Mouse (Mus musculus) lung, adult 2 months (tissue): Measurements from ENCODE around the gene Tubb4b. TPM values are rescaled to one million over a fixed set of nuclear protein-coding genes. Genes with fewer than 3 reads are reported as not detected.

Experiments
- DNase-seq: peaks from one replicate; pipeline ENCODE4 v3.0.0; 2022
- H3K4me1 ChIP-seq: fragments of 200-500 bp; 2 replicates; pipeline ENCODE4 v1.6.1; 2011; ENCODE audit warnings: low read length; ENCODE audit not compliant: control insufficient read depth, insufficient read depth
- H3K4me3 ChIP-seq: fragments of 200-500 bp; replicated peaks from 2 replicates; pipeline ENCODE3; 2011; ENCODE audit warnings: low read depth, mild to moderate bottlenecking, control low read depth, low read length; ENCODE audit errors: extremely low read depth
- CTCF ChIP-seq: fragments of 200-500 bp; IDR thresholded peaks from 2 replicates; pipeline ENCODE4 v1.5.1; 2011; ENCODE audit warnings: mild to moderate bottlenecking, low read length, control low read depth; ENCODE audit not compliant: insufficient read depth
- POLR2A ChIP-seq: fragments of 200-500 bp; IDR thresholded peaks from 2 replicates; pipeline ENCODE4 v1.6.1; 2011; ENCODE audit warnings: low read depth, mild to moderate bottlenecking, control low read depth, low read length, borderline replicate concordance; ENCODE audit errors: extremely low read depth
- WGBS: fragments of 180-500 bp; shearing (Covaris S2); methylation state at CpG from one replicate; pipeline ENCODE4 v1.1.7; 2018; 5-methylcytosine and 5-hydroxymethylcytosine counted together
- polyA plus RNA-seq: library from polyadenylated mRNA; depleted of rRNA; stranded (reverse); fragments of >200 nt; gene quantifications from 2 replicates; pipeline ENCODE4 v1.2.3, GENCODE M21; 2012; rRNA removed

Gene Tubb4b
- polyA plus RNA-seq, 1 experiment: 623 TPM

GRCm38 (mm10) chr2:25175690-25176078 is 48.8 kb downstream of the Tubb4b start:
- peaks cover 29% of the 10 kb centered on the region for H3K4me1 ChIP-seq
- WGBS: 91% methylated on average over 4 of the region's 4 CpGs
- TF ChIP-seq CTCF (no peak), POLR2A (no peak)
- no peak for DNase-seq
- no peak overlapping the region for H3K4me3 ChIP-seq

- 57% methylated on average over 7 of the region's 7 CpGs for WGBS
- Histone ChIP-seq H3K4me1 (peaks cover 33% of the 10 kb centered on the region), H3K4me3 (no peak overlapping the region)
- DNase-seq: no peak
- TF ChIP-seq CTCF (no peak), POLR2A (no peak)
Measured at GRCm38 (mm10) chr2:25174866-25175689, 49.4 kb downstream of the Tubb4b start.

GRCm38 (mm10) chr2:25173821-25174220 is 50.7 kb downstream of the Tubb4b start:
- H3K4me1 ChIP-seq: peaks cover 33% of the 10 kb centered on the region
- WGBS: 95% methylated on average over 4 of the region's 4 CpGs
- TF ChIP-seq CTCF (no peak), POLR2A (no peak)

GRCm38 (mm10) chr2:25172629-25173028 is 51.9 kb downstream of the Tubb4b start:
- 57% methylated on average over 8 of the region's 8 CpGs for WGBS
- DNase-seq: peak; percentile 38
- TF ChIP-seq CTCF (no peak), POLR2A (no peak)
- Histone ChIP-seq H3K4me3 (no peak overlapping the region), H3K4me1 (peaks cover 31% of the 10 kb centered on the region)

More at GRCm38 (mm10) chr2:25173821-25174220, 50.7 kb downstream of the Tubb4b start:
- H3K4me3 ChIP-seq: no peak overlapping the region
- no peak for DNase-seq

Other genes with a start within 250 kb of the Tubb4b start
- gene Mrpl41, start 249.6 kb downstream of the Tubb4b start, polyA plus RNA-seq: 17.8 and 23.4 TPM in 2 replicates
- 17.6 and 26.9 TPM in 2 replicates for gene Pnpla7, start 248.7 kb downstream of the Tubb4b start, polyA plus RNA-seq
- 124 and 135 TPM in 2 replicates for gene Nsmf, start 170.3 kb downstream of the Tubb4b start, polyA plus RNA-seq
- gene Entpd8, start 144.4 kb downstream of the Tubb4b start, polyA plus RNA-seq: 2.0 and 2.6 TPM in 2 replicates
- 2.1 and 2.4 TPM in 2 replicates for gene Noxa1, start 129.6 kb downstream of the Tubb4b start, polyA plus RNA-seq
- 46.0 and 69.2 TPM in 2 replicates for gene Nrarp, start 43.9 kb downstream of the Tubb4b start, polyA plus RNA-seq
- gene Tor4a, start 27.8 kb downstream of the Tubb4b start, polyA plus RNA-seq: 52.8 and 54.9 TPM in 2 replicates
- 58.0 and 94.5 TPM in 2 replicates for gene Nelfb, start 13.2 kb downstream of the Tubb4b start, polyA plus RNA-seq
- not detected in 2 replicates for gene Stpg3, start 10.1 kb downstream of the Tubb4b start, polyA plus RNA-seq
- 0.17 TPM in 1 of 2 replicates, not detected in the other for gene Fam166a, start 6.0 kb downstream of the Tubb4b start, polyA plus RNA-seq
- gene Slc34a3, start 9.7 kb upstream of the Tubb4b start, polyA plus RNA-seq: not detected in 2 replicates
- gene Rnf224, start 12.1 kb upstream of the Tubb4b start, polyA plus RNA-seq: 0.76 TPM in 1 of 2 replicates, not detected in the other
- 14.1 and 28.6 TPM in 2 replicates for gene Rnf208, start 17.6 kb upstream of the Tubb4b start, polyA plus RNA-seq
- gene Cysrt1, start 17.8 kb upstream of the Tubb4b start, polyA plus RNA-seq: 120 TPM in 1 of 2 replicates, not detected in the other
- 15.0 and 20.9 TPM in 2 replicates for gene AL732309.1, start 22.2 kb upstream of the Tubb4b start, polyA plus RNA-seq
- gene Tmem203, start 30.7 kb upstream of the Tubb4b start, polyA plus RNA-seq: 53.5 and 54.5 TPM in 2 replicates
- 17.4 and 24.3 TPM in 2 replicates for gene Tprn, start 37.9 kb upstream of the Tubb4b start, polyA plus RNA-seq
- gene Ssna1, start 47.7 kb upstream of the Tubb4b start, polyA plus RNA-seq: 41.6 and 49.5 TPM in 2 replicates
- gene Anapc2, start 47.8 kb upstream of the Tubb4b start, polyA plus RNA-seq: 82.1 and 133 TPM in 2 replicates
- 0.40 TPM in 1 of 2 replicates, not detected in the other for gene Tmem210, start 63.4 kb upstream of the Tubb4b start, polyA plus RNA-seq
- gene Lrrc26, start 65.2 kb upstream of the Tubb4b start, polyA plus RNA-seq: 52.8 and 59.6 TPM in 2 replicates
- gene Grin1, start 94.5 kb upstream of the Tubb4b start, polyA plus RNA-seq: 0.46 and 0.52 TPM in 2 replicates
- gene Man1b1, start 107.6 kb upstream of the Tubb4b start, polyA plus RNA-seq: 14.4 and 18.1 TPM in 2 replicates
- gene Dpp7, start 131.7 kb upstream of the Tubb4b start, polyA plus RNA-seq: 33.6 and 36.4 TPM in 2 replicates
- 59.5 and 65.3 TPM in 2 replicates for gene Uap1l1, start 141.0 kb upstream of the Tubb4b start, polyA plus RNA-seq
- gene Sapcd2, start 147.6 kb upstream of the Tubb4b start, polyA plus RNA-seq: 5.5 and 6.3 TPM in 2 replicates
- 18.4 and 18.6 TPM in 2 replicates for gene Entpd2, start 171.2 kb upstream of the Tubb4b start, polyA plus RNA-seq
- 166 and 185 TPM in 2 replicates for gene Npdc1, start 174.6 kb upstream of the Tubb4b start, polyA plus RNA-seq
- gene Fut7, start 198.6 kb upstream of the Tubb4b start, polyA plus RNA-seq: 2.1 and 3.0 TPM in 2 replicates
- gene Abca2, start 204.0 kb upstream of the Tubb4b start, polyA plus RNA-seq: 52.4 and 61.5 TPM in 2 replicates
- 1,602 and 1,847 TPM in 2 replicates for gene Clic3, start 232.1 kb upstream of the Tubb4b start, polyA plus RNA-seq
- gene Paxx, start 236.4 kb upstream of the Tubb4b start, polyA plus RNA-seq: 74.6 and 76.0 TPM in 2 replicates
- gene Ptgds, start 245.3 kb upstream of the Tubb4b start, polyA plus RNA-seq: 0.62 and 0.80 TPM in 2 replicates